Mouse (Mus musculus) liver, embryonic 14.5 days (tissue): ENCODE results near the gene Txnip. TPM values are rescaled to one million over a fixed set of nuclear protein-coding genes. Genes with fewer than 3 reads are reported as not detected.

Experiments used
- ATAC-seq: fragments of 200-750 bp; cut with Nextera tagmentation; 2 replicates; pipeline ENCODE4 v1.8.0; 2017; ENCODE audit warnings: moderate number of reproducible peaks, mild to moderate bottlenecking, moderate library complexity; ENCODE audit not compliant: insufficient read depth
- DNase-seq, 3 experiments: peaks; one replicate each; pipeline ENCODE4 v3.0.0-alpha.2; 2012 to 2013; ENCODE audit warnings: low read depth in 3 of 3, low spot score in 3 of 3
- H3K27ac ChIP-seq: fragments of 300-500 bp; sonication (generic); 2 replicates; pipeline ENCODE4 v1.5.1; 2014; ENCODE audit warnings: moderate library complexity, mild to moderate bottlenecking, control low read depth, inconsistent platforms
- H3K27me3 ChIP-seq: fragments of 300-500 bp; sonication (generic); 2 replicates; pipeline ENCODE4 v1.6.1; 2014; ENCODE audit warnings: mild to moderate bottlenecking, low read length, moderate library complexity; ENCODE audit not compliant: control insufficient read depth, insufficient read depth
- H3K36me3 ChIP-seq: fragments of 300-500 bp; sonication (generic); replicated peaks from 2 replicates; pipeline ENCODE4 v1.6.1; 2014; ENCODE audit warnings: low read depth; ENCODE audit not compliant: control insufficient read depth, insufficient read depth
- H3K4me1 ChIP-seq, 2 experiments: fragments of 200-500 bp in 1 of 2; fragments of 300-500 bp in 1 of 2; sonication (generic) in 1 of 2; replicated peaks; 2 replicates each; pipeline ENCODE4 v1.6.1; 2012 to 2014; ENCODE audit warnings: antibody characterized with exemption in 1 of 2, inconsistent platforms in 1 of 2, low read length in 1 of 2; ENCODE audit not compliant: control insufficient read depth in 2 of 2, insufficient read depth in 2 of 2
- H3K4me2 ChIP-seq: fragments of 300-500 bp; sonication (generic); 2 replicates; pipeline ENCODE4 v1.6.1; 2014; ENCODE audit warnings: low read depth, mild to moderate bottlenecking, control low read depth, moderate library complexity
- H3K4me3 ChIP-seq, 2 experiments: fragments of 200-500 bp in 1 of 2; fragments of 300-500 bp in 1 of 2; sonication (generic) in 1 of 2; 2 replicates each; pipeline ENCODE4 v1.5.1; 2012 to 2014; ENCODE audit warnings: low read depth in 2 of 2, low read length in 2 of 2, mild to moderate bottlenecking in 2 of 2, control low read depth in 1 of 2, inconsistent platforms in 1 of 2, moderate library complexity in 1 of 2; ENCODE audit not compliant: insufficient read depth in 1 of 2
- H3K9ac ChIP-seq: fragments of 300-500 bp; sonication (generic); replicated peaks from 2 replicates; pipeline ENCODE4 v1.6.1; 2014; ENCODE audit warnings: mild to moderate bottlenecking, control low read depth, moderate library complexity
- H3K9me3 ChIP-seq: fragments of 300-500 bp; sonication (generic); 2 replicates; pipeline ENCODE4 v1.6.1; 2016; ENCODE audit warnings: low read length, mixed read lengths; ENCODE audit not compliant: control insufficient read depth
- CTCF ChIP-seq: IDR thresholded peaks from 2 replicates; pipeline ENCODE4 v1.5.1; 2016; ENCODE audit warnings: antibody characterized with exemption, low read depth, control low read depth
- EP300 ChIP-seq: IDR thresholded peaks from 2 replicates; pipeline ENCODE4 v1.6.1; 2016; ENCODE audit warnings: antibody characterized with exemption, low read depth
- WGBS: fragments of 180-500 bp; shearing (Covaris S2); extraction: QIAGEN DNeasy Blood & Tissue Kit; methylation state at CpG from one replicate; pipeline ENCODE4 v1.1.7; 2014; ENCODE audit not compliant: insufficient replicate concordance; 5-methylcytosine and 5-hydroxymethylcytosine counted together
- polyA plus RNA-seq, 2 experiments: library from polyadenylated mRNA; depleted of rRNA in 1 of 2; stranded (reverse) in 1 of 2; unstranded in 1 of 2; fragments of >200 nt; fragmentation: Nextera tagmentation in 1 of 2; extraction: Ambion mirVana in 1 of 2; gene quantifications; 2 replicates each; pipeline versions ENCODE4 v1.2.1 to v1.2.3; 2012 to 2014

Gene Txnip
- polyA plus RNA-seq, 2 experiments, result 32.5 to 42.8 TPM

DNA sequence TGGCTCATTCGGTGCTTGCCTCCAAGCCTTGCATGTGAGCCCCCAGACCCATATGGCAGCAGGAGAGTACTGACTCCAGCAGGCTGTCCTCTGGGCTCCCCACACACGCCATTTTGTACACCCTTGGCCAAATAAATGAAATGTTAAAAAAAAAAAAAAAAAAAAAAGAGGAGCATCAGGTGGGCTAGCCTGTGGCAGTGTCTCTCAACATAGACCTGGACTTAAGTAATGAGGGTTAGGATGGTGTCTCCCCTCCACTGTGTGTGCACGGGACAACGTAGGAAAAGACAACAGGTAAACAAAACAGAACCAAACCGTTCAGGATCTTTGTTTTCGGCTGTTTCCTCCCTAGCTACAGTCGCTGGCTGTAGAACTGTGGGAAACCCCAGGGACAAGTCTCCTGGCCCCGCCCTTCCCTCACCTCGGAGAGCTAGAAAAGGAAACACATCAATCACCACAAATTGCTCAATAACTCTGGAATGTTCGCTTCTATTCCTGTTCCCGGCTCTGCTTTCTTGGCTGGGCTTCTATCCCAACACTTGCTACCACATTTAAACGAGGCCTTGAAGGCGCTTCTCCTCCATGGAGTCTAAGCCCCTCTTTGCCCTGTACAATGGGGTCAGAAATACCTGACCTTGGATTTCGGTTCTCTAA lies 18.4 kb downstream of the Txnip start:
- WGBS, result 17% methylated on average over 14 of the region's 14 CpGs
- H3K4me2 ChIP-seq, result peak overlapping the region; percentile 65
- peaks cover 13 to 31% of the 10 kb centered on the region in 2 experiments for H3K4me1 ChIP-seq
- DNase-seq (no peak), ATAC-seq (peak; percentile 30; the same call in 1 of the 2 replicates)
- TF ChIP-seq CTCF, result no peak
- TF ChIP-seq EP300, result no peak
- H3K4me3 ChIP-seq, result peak overlapping the region; percentile 43 to 45
- H3K36me3 ChIP-seq, result no peaks in the 10 kb centered on the region
- no peaks in the 10 kb centered on the region for H3K9me3 ChIP-seq
- no peak overlapping the region for H3K27ac ChIP-seq
- H3K27me3 ChIP-seq, result no peaks in the 10 kb centered on the region
- peak overlapping the region; percentile 28 for H3K9ac ChIP-seq

DNA sequence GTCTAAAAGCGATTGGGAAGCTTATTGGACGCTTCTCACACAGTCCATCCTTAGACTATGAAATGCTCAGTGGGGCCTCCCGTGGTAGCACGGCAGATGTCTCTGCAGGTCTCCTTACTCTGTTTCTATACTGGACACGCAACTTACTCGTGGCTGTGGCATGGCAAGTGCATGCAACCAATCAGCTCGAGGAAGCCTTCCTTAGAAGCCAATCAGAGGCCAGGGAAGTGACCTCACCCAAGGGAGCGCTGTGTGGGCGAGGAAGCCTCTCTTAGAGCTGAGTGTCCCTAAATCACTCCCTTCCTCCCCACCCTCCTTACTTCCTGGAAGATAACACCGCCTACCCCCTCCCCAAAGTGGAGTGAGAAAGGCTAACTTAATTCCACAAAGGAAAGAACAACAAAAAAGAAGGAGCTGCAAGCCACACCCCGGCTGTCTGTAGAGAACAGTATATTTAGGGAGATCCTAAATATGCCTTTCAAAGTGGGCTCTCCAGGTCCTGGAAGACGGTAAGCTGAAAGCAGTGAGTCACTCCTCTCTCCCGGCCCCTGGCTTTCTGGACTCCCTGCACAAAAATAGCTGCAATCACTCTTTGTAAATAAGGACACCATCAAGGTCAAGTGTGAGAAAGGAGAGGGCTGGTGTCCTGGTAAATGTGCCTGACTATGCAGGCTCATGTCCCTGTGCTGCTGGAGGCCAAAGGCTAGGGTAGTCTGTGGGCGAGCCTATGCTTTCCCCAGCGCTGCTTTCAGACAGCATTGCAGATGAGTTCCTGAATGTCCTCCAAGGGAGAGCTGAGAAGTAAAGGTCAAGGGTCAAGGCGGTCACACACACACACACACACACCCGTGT lies 19.2 kb downstream of the Txnip start, which contains the start of gene Gm16253:
TSS of gene Gm16253 (plus strand) at position 295 of the 852 bp plus-strand sequence.
- 14% methylated on average over 17 of the region's 17 CpGs for WGBS
- Histone ChIP-seq H3K9ac (peak within 1 kb of the TSS; percentile 28), H3K27ac (peak within 1 kb of the TSS; percentile 42), H3K4me1 (peaks cover 13 to 26% of the 10 kb centered on the region in 2 experiments), H3K4me3 (peak within 1 kb of the TSS; percentile 43 to 45), H3K36me3 (no peaks in the 10 kb centered on the region), H3K27me3 (no peaks in the 10 kb centered on the region), H3K4me2 (peak within 1 kb of the TSS; percentile 65), H3K9me3 (no peaks in the 10 kb centered on the region)
- DNase-seq (peak; percentile 68 to 85 (median 70)), ATAC-seq (peak; percentile 86)
- peak; percentile 27; the same call in 1 of the 2 replicates for TF ChIP-seq CTCF
- no peak for TF ChIP-seq EP300

GRCm38 (mm10) chr3:96577566-96577965 lies 19.8 kb downstream of the Txnip start:
- Histone ChIP-seq H3K4me2 (no peak overlapping the region), H3K36me3 (no peaks in the 10 kb centered on the region), H3K27ac (no peak overlapping the region), H3K4me1 (peaks cover 13 to 25% of the 10 kb centered on the region in 2 experiments), H3K9ac (no peak overlapping the region), H3K27me3 (no peaks in the 10 kb centered on the region), H3K9me3 (no peaks in the 10 kb centered on the region), H3K4me3 (no peak overlapping the region)
- TF ChIP-seq CTCF (no peak), EP300 (no peak)
- WGBS, result 65% methylated on average over 4 of the region's 4 CpGs
- DNase-seq (no peak), ATAC-seq (no peak)

- no peak overlapping the region for H3K4me3 ChIP-seq
- H3K36me3 ChIP-seq, result no peaks in the 10 kb centered on the region
- H3K27me3 ChIP-seq, result no peaks in the 10 kb centered on the region
- H3K4me2 ChIP-seq, result no peak overlapping the region
- H3K27ac ChIP-seq, result no peak overlapping the region
- DNase-seq, result no peak
- no peak for ATAC-seq
- no peaks in the 10 kb centered on the region for H3K9me3 ChIP-seq
- WGBS, result 81% methylated on average over 12 of the region's 12 CpGs
- TF ChIP-seq EP300, result no peak
- TF ChIP-seq CTCF, result no peak
- no peak overlapping the region for H3K9ac ChIP-seq
- H3K4me1 ChIP-seq, result peaks cover 13 to 25% of the 10 kb centered on the region in 2 experiments
These were observed 20.9 kb downstream of the Txnip start for GRCm38 (mm10) chr3:96578561-96579238.
